Mouse (Mus musculus) olfactory bulb, adult 2 months (tissue): ENCODE measurements around the gene Rsbn1l.

Experiments
- CTCF ChIP-seq: fragments of 200-500 bp; IDR thresholded peaks from 2 replicates; pipeline ENCODE4 v1.5.1; 2012; ENCODE audit warnings: low read depth, mild to moderate bottlenecking, low read length, moderate library complexity; ENCODE audit not compliant: insufficient read depth
- POLR2A ChIP-seq: fragments of 200-500 bp; IDR thresholded peaks from 2 replicates; pipeline ENCODE4 v1.6.1; 2012; ENCODE audit warnings: mild to moderate bottlenecking, low read depth, low read length, moderate library complexity; ENCODE audit not compliant: insufficient read depth

DNA sequence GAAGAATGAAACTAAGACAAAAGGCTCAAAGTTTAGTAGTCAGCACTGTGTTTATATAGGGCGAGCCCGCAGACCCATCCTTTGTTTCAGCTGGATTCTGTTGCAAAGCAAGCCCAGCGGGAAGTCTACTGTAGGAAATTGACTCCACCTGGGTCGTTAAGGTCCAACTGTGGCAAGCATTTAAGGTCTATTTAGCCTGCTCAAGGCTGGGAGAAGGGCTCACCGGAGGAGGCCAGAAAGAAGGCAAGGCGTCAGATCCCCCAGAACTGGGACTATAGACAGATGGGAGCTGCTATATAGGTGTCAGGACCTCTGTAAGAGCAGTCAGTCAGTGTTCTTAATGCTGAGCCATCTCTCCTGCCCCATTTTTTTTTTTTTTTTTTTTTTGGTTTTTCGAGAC is 17.8 kb upstream of the Rsbn1l start:
- TF ChIP-seq POLR2A (no peak), CTCF (no peak)
